Mouse (Mus musculus) testis, postnatal 14 days (tissue): ENCODE measurements around the gene Atxn1.
A peak's percentile ranks its signal among the peaks of the same experiment; 100 is the strongest.

ENCODE experiments used
- DNase-seq: peaks from one replicate; pipeline ENCODE4 v3.0.0; 2021; ENCODE audit warnings: low spot score

Gene Atxn1

DNA sequence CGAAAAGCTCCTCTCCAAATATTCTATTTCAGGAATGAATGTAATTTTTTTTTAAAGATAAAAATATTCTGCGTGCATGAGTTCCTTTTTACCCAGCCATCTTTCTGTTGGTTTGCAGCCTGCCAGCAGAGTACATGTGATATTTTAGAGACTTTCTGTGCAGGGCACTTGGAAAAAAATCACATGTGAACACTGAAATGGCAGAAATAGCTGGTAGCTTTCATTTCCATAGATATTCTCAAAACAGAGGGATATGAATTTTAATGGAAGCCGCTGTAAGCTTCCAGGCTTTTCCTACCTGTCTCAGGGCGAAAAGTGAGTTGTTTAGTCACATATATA is 142.3 kb downstream of the Atxn1 start:
- no peak for DNase-seq

- DNase-seq: no peak
Measured at GRCm38 (mm10) chr13:45821764-45822490, 142.9 kb downstream of the Atxn1 start.

DNA sequence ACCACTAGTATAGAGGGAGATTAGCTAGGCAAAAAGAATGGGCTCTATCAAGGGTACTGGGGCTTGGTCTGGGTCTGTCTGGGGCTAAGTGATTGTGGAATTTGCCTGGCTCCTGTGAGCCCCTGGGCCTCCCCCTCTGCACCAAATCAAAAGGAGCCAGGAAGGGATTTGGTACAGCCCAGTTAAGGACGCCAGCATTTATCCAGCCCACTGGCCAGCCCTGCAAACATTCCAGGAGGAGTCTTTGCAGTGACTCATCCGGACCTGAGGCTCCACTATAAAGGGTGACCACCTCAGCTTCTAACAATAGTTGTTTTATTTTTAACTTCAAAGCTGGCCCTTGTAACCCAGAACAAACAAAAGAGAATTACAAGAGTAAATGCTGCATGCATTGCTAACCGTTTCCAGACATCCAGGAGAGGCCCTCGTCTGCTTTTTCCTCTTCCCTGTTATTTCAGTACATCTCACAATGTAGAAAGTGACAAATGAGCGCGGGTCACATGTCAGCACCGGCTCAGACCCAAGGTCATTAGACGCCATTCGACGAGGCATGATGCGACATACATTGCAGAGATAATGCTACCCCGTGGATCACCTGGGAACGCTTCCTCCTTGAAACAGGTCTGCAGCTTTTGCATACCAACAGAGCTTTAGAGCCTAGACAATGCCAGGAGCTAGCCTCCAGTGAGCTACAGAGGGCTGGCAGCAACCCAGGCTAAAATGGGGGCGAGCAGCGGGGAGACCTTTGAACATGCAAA is 144.2 kb downstream of the Atxn1 start:
- no peak for DNase-seq

DNA sequence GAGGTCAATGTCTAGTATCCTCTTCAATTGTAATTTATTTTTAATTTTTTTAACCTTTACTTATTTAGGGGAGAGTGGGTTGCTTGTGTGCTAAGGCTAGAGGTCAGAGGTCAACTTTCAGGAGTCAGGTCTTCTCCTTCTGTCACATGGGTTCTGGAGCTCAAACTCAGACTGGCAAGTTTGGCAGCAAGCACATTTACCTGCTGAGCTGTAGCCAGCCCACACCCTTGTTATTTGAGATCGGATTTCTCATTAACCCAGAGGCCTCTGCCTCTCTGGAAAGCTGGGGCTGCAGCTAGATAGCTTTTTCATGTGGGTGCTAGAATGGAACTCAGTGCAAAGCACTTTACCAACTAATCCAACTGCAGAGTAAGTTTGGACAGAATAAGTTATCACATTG is 148.1 kb downstream of the Atxn1 start:
- no peak for DNase-seq

GRCm38 (mm10) chr13:45809777-45810410 is 154.9 kb downstream of the Atxn1 start:
- DNase-seq: no peak

- DNase-seq: peak; percentile 48
Measured at GRCm38 (mm10) chr13:45807593-45808043, 157.2 kb downstream of the Atxn1 start.

GRCm38 (mm10) chr13:45806600-45807525 is 157.9 kb downstream of the Atxn1 start:
- DNase-seq: no peak

DNA sequence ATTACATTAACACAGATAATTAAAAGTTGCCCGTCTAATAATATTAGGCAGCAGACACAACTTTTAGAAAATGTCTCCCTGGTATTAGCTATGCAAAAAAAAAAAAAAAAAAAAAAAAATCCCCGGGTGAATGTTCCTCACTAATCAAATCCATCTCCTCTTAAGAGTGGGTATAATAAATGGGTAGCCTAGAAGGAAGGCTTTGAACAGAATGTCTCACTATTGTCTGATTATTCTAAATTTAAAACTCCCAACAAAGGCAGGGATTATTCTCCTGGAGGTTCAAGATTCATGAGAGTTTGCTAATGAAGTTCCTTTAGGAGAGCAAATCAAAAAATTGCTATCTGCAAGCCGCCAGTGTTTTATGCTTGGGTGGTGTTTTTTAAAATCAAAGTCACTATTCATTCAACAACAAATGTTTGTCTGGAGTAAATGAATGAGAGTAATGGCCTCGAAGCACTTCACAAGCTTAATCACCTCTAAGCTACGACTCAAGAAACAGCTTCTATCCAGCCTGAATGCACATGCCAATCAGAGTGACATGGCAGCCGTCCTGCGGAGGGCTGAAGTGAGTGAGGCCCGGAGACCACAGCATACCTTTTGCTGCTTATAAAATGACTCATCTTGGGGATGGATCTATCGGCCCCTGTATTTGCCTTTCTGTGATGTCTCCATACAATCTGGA is 158.8 kb downstream of the Atxn1 start:
- DNase-seq: no peak

GRCm38 (mm10) chr13:45802620-45803410 is 162.0 kb downstream of the Atxn1 start:
- no peak for DNase-seq

GRCm38 (mm10) chr13:45798248-45798647 is 166.6 kb downstream of the Atxn1 start:
- no peak for DNase-seq

DNA sequence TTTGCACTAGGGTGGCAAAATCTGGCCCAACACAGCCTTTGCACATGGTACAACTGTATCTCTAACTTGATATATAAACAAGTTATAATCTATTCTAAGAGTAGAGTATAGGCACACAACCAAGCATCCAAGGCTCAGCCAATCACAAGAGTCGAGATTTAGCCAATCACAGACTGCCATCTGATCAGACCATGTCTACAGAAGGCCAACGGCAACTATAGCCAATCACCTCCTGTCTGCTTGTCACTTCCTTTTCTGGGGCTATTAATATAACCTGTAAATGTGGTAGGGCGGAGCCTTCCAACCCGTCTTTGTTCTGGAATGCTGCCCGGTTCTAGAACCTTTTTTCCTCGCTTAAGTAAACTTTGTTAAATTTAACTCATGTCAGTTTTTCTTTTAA is 167.1 kb downstream of the Atxn1 start:
- DNase-seq: no peak

DNA sequence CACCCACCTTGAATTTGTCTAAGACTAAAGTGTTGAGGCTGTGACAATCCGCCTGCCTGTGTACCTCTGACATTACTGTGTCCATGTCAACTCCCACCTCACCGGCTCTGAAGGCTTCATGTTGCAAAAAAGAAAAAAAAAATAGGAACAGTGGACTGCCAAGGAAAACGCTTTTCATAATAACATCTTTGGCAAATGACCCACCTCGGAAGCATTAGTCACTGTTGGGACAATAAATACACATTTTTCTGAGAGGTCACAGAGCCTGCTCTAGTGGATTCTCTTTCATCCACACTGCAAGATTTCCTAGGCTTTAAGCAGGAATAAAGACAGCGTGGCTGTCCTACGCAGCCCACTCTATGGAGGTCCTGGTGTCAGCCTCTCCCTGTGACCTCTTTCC is 168.5 kb downstream of the Atxn1 start:
- DNase-seq: no peak

- DNase-seq: no peak
Measured at GRCm38 (mm10) chr13:45793796-45794195, 171.0 kb downstream of the Atxn1 start.

DNA sequence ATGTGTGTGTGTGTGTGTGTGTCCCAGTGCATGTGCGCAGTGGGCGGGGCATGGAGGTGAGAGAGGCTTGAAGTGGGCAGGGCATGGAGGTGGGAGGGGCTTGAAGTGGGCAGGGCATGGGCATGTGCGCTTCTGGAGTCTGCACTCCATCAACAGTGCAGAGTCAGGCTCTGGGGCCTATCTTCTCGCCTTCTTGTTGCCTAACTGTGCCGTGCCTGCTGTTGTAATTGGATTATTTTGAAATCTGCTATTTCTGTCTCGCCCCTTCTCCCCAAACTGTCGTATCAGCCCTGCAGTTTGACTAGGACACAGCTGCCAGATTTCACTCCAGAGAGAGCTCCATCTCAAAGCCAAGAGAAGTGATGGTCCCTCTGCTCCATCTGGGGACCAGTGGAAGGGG is 178.4 kb downstream of the Atxn1 start:
- DNase-seq: no peak

- no peak for DNase-seq
Measured at GRCm38 (mm10) chr13:45783681-45784080, 181.1 kb downstream of the Atxn1 start.

DNA sequence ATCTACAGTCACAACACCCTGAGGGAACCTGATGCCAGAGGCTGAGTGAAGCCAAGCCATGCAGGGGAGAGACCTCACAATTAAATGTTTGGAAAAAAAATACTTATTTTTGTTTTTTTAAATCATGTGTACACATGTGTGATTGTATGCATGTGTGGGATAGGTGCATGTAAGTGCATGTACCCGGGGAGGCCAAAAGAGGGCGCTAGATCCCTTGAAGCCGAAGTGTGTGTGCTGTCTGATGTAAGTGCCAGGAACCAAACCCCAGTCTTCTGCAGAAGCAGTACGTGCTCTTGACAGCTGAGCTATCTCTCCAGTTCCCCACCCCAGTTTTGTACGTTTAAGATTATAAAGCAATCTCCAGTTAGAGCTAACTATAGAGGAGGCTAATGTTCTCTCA is 186.1 kb downstream of the Atxn1 start:
- no peak for DNase-seq

DNA sequence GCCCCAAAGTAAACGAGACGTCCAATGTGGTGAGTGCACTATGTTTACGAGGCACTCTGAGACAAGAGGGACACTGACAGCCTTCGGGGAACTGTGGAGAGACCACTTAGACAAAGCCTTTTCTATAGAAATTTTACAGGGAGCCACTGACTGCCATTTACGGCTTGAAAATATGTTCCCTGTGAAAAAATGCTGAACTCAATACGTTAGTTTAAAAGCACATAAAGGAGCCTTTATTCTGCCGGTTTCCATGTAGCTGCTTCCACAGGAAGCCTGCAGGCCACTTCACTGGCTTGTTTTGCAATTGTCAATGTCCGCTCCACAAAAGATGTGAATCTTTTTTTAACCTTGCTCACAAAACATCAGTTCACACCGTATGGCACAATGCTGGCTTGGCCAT is 186.6 kb downstream of the Atxn1 start:
- DNase-seq: no peak

GRCm38 (mm10) chr13:45775516-45775915 is 189.3 kb downstream of the Atxn1 start:
- DNase-seq: no peak

DNA sequence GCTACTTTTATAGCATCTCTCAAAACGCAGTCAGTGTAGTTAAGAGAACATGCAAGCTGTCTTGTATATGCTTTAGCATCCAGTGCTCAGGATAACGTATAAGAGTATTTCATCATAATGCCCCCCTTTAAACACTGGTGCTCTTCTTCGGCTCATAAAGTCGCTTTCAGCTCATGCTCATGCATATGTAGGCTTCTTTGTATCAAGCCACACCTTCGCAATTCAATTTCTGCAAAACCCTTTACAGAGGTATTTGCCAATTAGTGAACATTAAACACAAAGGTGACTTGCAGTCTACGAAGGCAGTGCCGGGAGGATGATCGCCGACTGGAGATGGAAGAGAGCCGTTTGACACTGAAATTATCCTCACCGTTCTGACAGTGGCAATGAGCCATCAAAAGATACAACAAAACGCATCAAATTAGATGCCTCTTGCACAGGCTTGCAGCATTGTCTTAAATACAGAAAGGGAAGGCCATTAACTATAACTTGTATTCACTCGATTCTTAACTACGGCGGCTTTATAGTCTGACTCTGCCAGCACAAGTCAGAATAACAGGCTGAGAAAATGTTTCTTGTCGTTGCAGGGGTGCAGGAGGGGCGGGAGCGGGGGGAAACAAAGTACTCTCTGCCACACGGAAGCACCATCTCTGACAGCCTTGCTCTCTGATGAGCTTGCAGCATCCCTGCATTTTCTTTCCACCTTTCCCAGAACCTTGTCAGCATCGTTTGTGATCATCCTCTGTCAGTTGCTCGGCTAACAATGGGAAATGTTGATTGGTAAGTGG is 191.2 kb downstream of the Atxn1 start:
- no peak for DNase-seq

DNA sequence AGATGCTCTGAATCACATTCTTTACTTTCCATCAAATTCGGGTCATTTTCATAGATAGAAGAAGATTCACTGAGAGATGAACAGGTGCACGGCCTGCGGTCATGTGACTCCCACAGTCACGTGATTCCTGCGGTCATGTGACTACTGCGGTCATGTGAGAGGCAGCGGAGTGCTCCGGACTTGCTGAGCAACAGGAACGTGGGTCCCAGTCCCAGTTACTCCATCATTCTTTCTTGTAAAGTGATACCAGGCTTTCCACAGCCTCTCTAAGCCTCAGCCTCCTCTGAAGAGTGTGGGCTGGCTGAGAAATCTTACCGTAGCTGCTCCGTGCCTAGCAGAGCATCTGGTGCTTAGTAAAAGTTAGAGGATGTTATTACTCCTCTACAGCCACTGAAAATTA is 195.1 kb downstream of the Atxn1 start:
- DNase-seq: peak; percentile 68
